Mouse (Mus musculus): ENCODE measurements around the gene Mef2b. TPM values are rescaled to one million over a fixed set of nuclear protein-coding genes. Genes with fewer than 3 reads are reported as not detected.
"Not testable (repeated sequence)": the region's sequence is repeated elsewhere in the genome, so short reads cannot be mapped to it uniquely, and the experiment has no call there.

The Mef2b gene
- polyA plus RNA-seq, 1 experiment = 0.05 TPM

DNA sequence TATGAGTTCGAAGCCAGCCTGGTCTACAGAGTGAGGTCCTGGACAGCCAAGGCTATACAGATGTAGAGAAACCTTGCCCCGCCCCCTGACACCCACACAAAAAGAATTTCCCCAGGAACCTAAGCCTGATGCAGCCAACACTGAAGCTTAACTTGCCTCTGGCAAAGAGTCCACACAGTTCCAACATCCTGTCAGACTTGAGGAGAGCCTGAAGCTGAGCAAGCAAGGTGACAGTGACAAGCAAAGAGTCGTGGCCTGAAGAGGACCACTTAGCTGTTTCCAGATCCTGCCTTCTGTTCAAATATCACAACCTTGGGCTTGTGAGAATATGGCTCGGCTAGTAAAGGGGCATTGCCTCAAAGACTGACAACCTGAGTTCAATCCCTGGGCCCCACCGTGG, 75.6 kb downstream of the Mef2b start:
- H3K79me2 ChIP-seq (ENCODE audit: control insufficient read depth, insufficient read depth) = no peaks in the 10 kb centered on the region
- no peak overlapping the region for H3ac ChIP-seq (ENCODE audit: control insufficient read depth, insufficient read length, low read depth)
- no peaks in the 10 kb centered on the region for H3K79me3 ChIP-seq (ENCODE audit: low read depth)
- no peak for TF ChIP-seq MAX (IDR thresholded peaks at IDR 0.05)
- no peak for TF ChIP-seq CEBPB (IDR thresholded peaks at IDR 0.05; ENCODE audit: low read depth)
- TF ChIP-seq CTCF (IDR thresholded peaks at IDR 0.05; ENCODE audit: control insufficient read depth, insufficient read depth, insufficient read length) = no peak
- TF ChIP-seq MYOG (IDR thresholded peaks at IDR 0.05; ENCODE audit: control insufficient read depth, extremely low read depth, insufficient read length) = no peak
- TF ChIP-seq MYOD1 (IDR thresholded peaks at IDR 0.05; ENCODE audit: control insufficient read depth, insufficient read length, low read depth) = no peak
- no peak for TF ChIP-seq FOSL1 (IDR thresholded peaks at IDR 0.05; ENCODE audit: insufficient read depth, low read length, poor library complexity, severe bottlenecking)
- no peak for TF ChIP-seq USF1 (IDR thresholded peaks at IDR 0.05; ENCODE audit: low read depth)
- no peak overlapping the region for H3K4me3 ChIP-seq (ENCODE audit: insufficient read depth, poor library complexity, severe bottlenecking)
- no peaks in the 10 kb centered on the region for H3K36me3 ChIP-seq (ENCODE audit: control insufficient read depth, insufficient read depth)
- no peaks in the 10 kb centered on the region for H3K27me3 ChIP-seq (ENCODE audit: control insufficient read depth, insufficient read depth, insufficient read length)

DNA sequence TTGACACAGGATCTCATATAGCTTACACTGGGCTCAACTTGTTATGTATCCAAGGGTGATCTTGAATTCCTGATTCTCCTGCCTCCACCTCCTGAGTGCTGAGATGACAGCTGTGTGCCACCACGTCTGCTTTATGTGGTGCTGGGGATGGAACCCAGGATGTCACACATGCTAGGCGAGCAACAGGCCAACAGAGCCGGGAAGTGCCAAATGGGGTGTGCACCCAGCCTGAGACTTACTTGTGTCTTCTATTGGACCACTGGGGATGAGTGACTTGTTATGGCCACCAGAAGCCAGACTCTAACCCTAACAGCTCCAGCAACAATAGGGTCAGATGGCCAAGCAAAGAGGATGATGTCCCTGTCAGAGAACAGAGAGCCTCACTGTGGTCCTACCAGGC, 76.7 kb downstream of the Mef2b start:
- not testable (repeated sequence) for H3K4me3 ChIP-seq (ENCODE audit: insufficient read depth, poor library complexity, severe bottlenecking); H3ac ChIP-seq (ENCODE audit: control insufficient read depth, insufficient read length, low read depth); H3K36me3 ChIP-seq (ENCODE audit: control insufficient read depth, insufficient read depth); H3K79me3 ChIP-seq (ENCODE audit: low read depth); H3K27me3 ChIP-seq (ENCODE audit: control insufficient read depth, insufficient read depth, insufficient read length); H3K79me2 ChIP-seq (ENCODE audit: control insufficient read depth, insufficient read depth)

DNA sequence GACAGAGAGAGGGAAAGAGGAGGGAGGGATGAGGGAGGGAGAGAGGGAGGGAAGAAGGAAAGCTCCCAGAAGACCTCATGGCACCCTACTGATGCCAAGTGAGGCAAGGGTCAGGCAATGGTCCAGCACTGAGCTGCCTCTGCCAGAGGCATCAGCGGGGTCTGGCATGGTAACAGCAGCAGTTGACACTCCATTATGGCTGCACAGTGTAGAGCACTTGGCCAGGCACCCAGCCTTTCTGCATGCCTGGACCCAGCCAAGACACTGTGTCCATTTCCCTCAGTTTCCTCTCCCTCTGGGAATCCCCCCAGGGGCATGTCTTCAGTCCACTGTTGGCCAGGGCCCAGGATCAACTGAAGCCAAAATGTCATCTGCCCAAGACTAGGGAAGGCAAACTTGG, 77.1 kb downstream of the Mef2b start:
- H3K36me3 ChIP-seq (ENCODE audit: control insufficient read depth, insufficient read depth) = no peaks in the 10 kb centered on the region
- no peak overlapping the region for H3K4me3 ChIP-seq (ENCODE audit: insufficient read depth, poor library complexity, severe bottlenecking)
- no peaks in the 10 kb centered on the region for H3K79me3 ChIP-seq (ENCODE audit: low read depth)
- H3K27me3 ChIP-seq (ENCODE audit: control insufficient read depth, insufficient read depth, insufficient read length) = no peaks in the 10 kb centered on the region
- TF ChIP-seq CEBPB (IDR thresholded peaks at IDR 0.05; ENCODE audit: low read depth) (no peak), USF1 (IDR thresholded peaks at IDR 0.05; ENCODE audit: low read depth) (no peak), CTCF (IDR thresholded peaks at IDR 0.05; ENCODE audit: control insufficient read depth, insufficient read depth, insufficient read length) (no peak), FOSL1 (IDR thresholded peaks at IDR 0.05; ENCODE audit: insufficient read depth, low read length, poor library complexity, severe bottlenecking) (no peak), MYOD1 (IDR thresholded peaks at IDR 0.05; ENCODE audit: control insufficient read depth, insufficient read length, low read depth) (no peak), MYOG (IDR thresholded peaks at IDR 0.05; ENCODE audit: control insufficient read depth, extremely low read depth, insufficient read length) (no peak), MAX (IDR thresholded peaks at IDR 0.05) (no peak)
- no peak overlapping the region for H3ac ChIP-seq (ENCODE audit: control insufficient read depth, insufficient read length, low read depth)
- no peaks in the 10 kb centered on the region for H3K79me2 ChIP-seq (ENCODE audit: control insufficient read depth, insufficient read depth)

Small RNAs within 50 kb of the gene (microRNA-seq; reads per million reads assigned to microRNA genes)
- gene Mir7066 (ENCODE audit: borderline microRNAs expressed) = not detected

Other genes starting within 250 kb of the Mef2b start
- 0.57 TPM for gene Tssk6, start 237.5 kb upstream of the Mef2b start, polyA plus RNA-seq (2012; fragmentation: generic; extraction: Trizol)
- 135 TPM for gene Ndufa13, start 237.2 kb upstream of the Mef2b start, polyA plus RNA-seq (2012; fragmentation: generic; extraction: Trizol)
- gene Yjefn3, start 237.0 kb upstream of the Mef2b start, polyA plus RNA-seq (2012; fragmentation: generic; extraction: Trizol) = 2.6 TPM
- 59.3 TPM for gene Gatad2a, start 143.3 kb upstream of the Mef2b start, polyA plus RNA-seq (2012; fragmentation: generic; extraction: Trizol)
- gene Mau2, start 97.0 kb upstream of the Mef2b start, polyA plus RNA-seq (2012; fragmentation: generic; extraction: Trizol) = 24.0 TPM
- gene Sugp1, start 96.9 kb upstream of the Mef2b start, polyA plus RNA-seq (2012; fragmentation: generic; extraction: Trizol) = 28.2 TPM
- gene Tm6sf2, start 66.8 kb upstream of the Mef2b start, polyA plus RNA-seq (2012; fragmentation: generic; extraction: Trizol) = 0.57 TPM
- gene Hapln4, start 56.3 kb upstream of the Mef2b start, polyA plus RNA-seq (2012; fragmentation: generic; extraction: Trizol) = 1.0 TPM
- not detected for gene Ncan, start 18.8 kb upstream of the Mef2b start, polyA plus RNA-seq (2012; fragmentation: generic; extraction: Trizol)
- gene Nr2c2ap, start 8.4 kb upstream of the Mef2b start, polyA plus RNA-seq (2012; fragmentation: generic; extraction: Trizol) = 37.3 TPM
- 7.9 TPM for gene Rfxank, start 557 bp upstream of the Mef2b start, polyA plus RNA-seq (2012; fragmentation: generic; extraction: Trizol)
- 49.8 TPM for gene Borcs8, start 212 bp upstream of the Mef2b start, polyA plus RNA-seq (2012; fragmentation: generic; extraction: Trizol)
- gene Tmem161a, start 32.6 kb downstream of the Mef2b start, polyA plus RNA-seq (2012; fragmentation: generic; extraction: Trizol) = 57.8 TPM
- 0.61 TPM for gene Slc25a42, start 72.6 kb downstream of the Mef2b start, polyA plus RNA-seq (2012; fragmentation: generic; extraction: Trizol)
- 7.8 TPM for gene Sugp2, start 94.5 kb downstream of the Mef2b start, polyA plus RNA-seq (2012; fragmentation: generic; extraction: Trizol)
- 48.5 TPM for gene Armc6, start 94.8 kb downstream of the Mef2b start, polyA plus RNA-seq (2012; fragmentation: generic; extraction: Trizol)
- 66.5 TPM for gene Homer3, start 143.1 kb downstream of the Mef2b start, polyA plus RNA-seq (2012; fragmentation: generic; extraction: Trizol)
- 136 TPM for gene Ddx49, start 162.8 kb downstream of the Mef2b start, polyA plus RNA-seq (2012; fragmentation: generic; extraction: Trizol)
- 158 TPM for gene Cope, start 162.8 kb downstream of the Mef2b start, polyA plus RNA-seq (2012; fragmentation: generic; extraction: Trizol)
- 0.23 TPM for gene Cers1, start 176.1 kb downstream of the Mef2b start, polyA plus RNA-seq (2012; fragmentation: generic; extraction: Trizol)
- 0.16 TPM for gene Gdf1, start 190.1 kb downstream of the Mef2b start, polyA plus RNA-seq (2012; fragmentation: generic; extraction: Trizol)
- 47.2 TPM for gene Upf1, start 213.6 kb downstream of the Mef2b start, polyA plus RNA-seq (2012; fragmentation: generic; extraction: Trizol)
- 0.20 TPM for gene Comp, start 233.8 kb downstream of the Mef2b start, polyA plus RNA-seq (2012; fragmentation: generic; extraction: Trizol)

All from C2C12 (cell line).